11 mouse cellular contexts compared by ENCODE assay signal in genomic region chr6:99117411-99117810, GRCm38 (mm10).
"Had no signal": no experiment of that assay in that cellular context is flagged by ENCODE, and none has a peak within 500 bp of the region (broad histone marks: within the 10 kb centered on the region; RNA-seq: fewer than 3 reads in every experiment).

No protein-coding gene starts in this region.

- DNase-seq: kidney, adult 2 months; kidney, postnatal 25 days; layer of hippocampus, postnatal 36 days; lung, adult 18-20 months; lung, postnatal 10 days; lung, postnatal 36 days; midbrain, embryonic 14.5 days; retina, postnatal 1 day; right cerebral cortex, postnatal 25 days; spleen, adult 18-20 months; thymus, postnatal 25 days had no signal
